Mouse (Mus musculus) midbrain, postnatal 0 days (tissue): Measurements from ENCODE around the gene Ifna1. TPM values are rescaled to one million over a fixed set of nuclear protein-coding genes. Genes with fewer than 3 reads are reported as not detected.
"Not testable (repeated sequence)": the region's sequence is repeated elsewhere in the genome, so short reads cannot be mapped to it uniquely, and the experiment has no call there.

Experiments used
- ATAC-seq: fragments of 200-750 bp; cut with Nextera tagmentation; 2 replicates; pipeline ENCODE4 v1.8.0; 2017; ENCODE audit warnings: moderate number of reproducible peaks, mild to moderate bottlenecking, moderate TSS enrichment, moderate library complexity; ENCODE audit not compliant: low FRiP score
- DNase-seq: peaks from one replicate; pipeline ENCODE4 v3.0.0-alpha.2; 2015; ENCODE audit warnings: low spot score
- H3K27ac ChIP-seq: fragments of 300-500 bp; sonication (generic); 2 replicates; pipeline ENCODE4 v1.5.1; 2014; ENCODE audit warnings: low read depth, mild to moderate bottlenecking, low read length, mixed read lengths
- H3K27me3 ChIP-seq: fragments of 300-500 bp; sonication (generic); 2 replicates; pipeline ENCODE4 v1.6.1; 2014; ENCODE audit warnings: low read length, control low read depth, mixed read lengths; ENCODE audit not compliant: insufficient read depth
- H3K36me3 ChIP-seq: fragments of 300-500 bp; sonication (generic); 2 replicates; pipeline ENCODE4 v1.6.1; 2014; ENCODE audit warnings: low read length, control low read depth, mixed read lengths; ENCODE audit not compliant: insufficient read depth
- H3K4me1 ChIP-seq: fragments of 300-500 bp; sonication (generic); 2 replicates; pipeline ENCODE4 v1.6.1; 2014; ENCODE audit warnings: mild to moderate bottlenecking, control low read depth, antibody characterized with exemption, low read length, mixed read lengths; ENCODE audit not compliant: insufficient read depth
- H3K4me2 ChIP-seq: fragments of 300-500 bp; sonication (generic); 2 replicates; pipeline ENCODE4 v1.6.1; 2014; ENCODE audit warnings: low read depth, mild to moderate bottlenecking, low read length, mixed read lengths; ENCODE audit not compliant: poor library complexity, severe bottlenecking
- H3K4me3 ChIP-seq: fragments of 300-500 bp; sonication (generic); 2 replicates; pipeline ENCODE4 v1.5.1; 2014; ENCODE audit warnings: low read depth, mild to moderate bottlenecking, low read length, moderate library complexity
- H3K9ac ChIP-seq: fragments of 300-500 bp; sonication (generic); replicated peaks from 2 replicates; pipeline ENCODE4 v1.6.1; 2014; ENCODE audit warnings: mild to moderate bottlenecking, low read length, moderate library complexity, mixed read lengths; ENCODE audit not compliant: poor library complexity, severe bottlenecking
- H3K9me3 ChIP-seq: fragments of 300-500 bp; sonication (generic); 2 replicates; pipeline ENCODE4 v1.6.1; 2016; ENCODE audit warnings: low read length, control low read depth
- CTCF ChIP-seq: IDR thresholded peaks from 2 replicates; pipeline ENCODE4 v1.5.1; 2016; ENCODE audit warnings: antibody characterized with exemption, mild to moderate bottlenecking
- WGBS: fragments of 180-500 bp; shearing (Covaris S2); extraction: QIAGEN DNeasy Blood & Tissue Kit; methylation state at CpG from one replicate; pipeline ENCODE4 v1.1.7; 2014; 5-methylcytosine and 5-hydroxymethylcytosine counted together
- polyA plus RNA-seq: library from polyadenylated mRNA; unstranded; fragments of >200 nt; fragmentation: Nextera tagmentation; extraction: Ambion mirVana; gene quantifications from 2 replicates; pipeline ENCODE4 v1.2.1, GENCODE M21; 2015
- total RNA-seq: library from RNA; depleted of rRNA; stranded (reverse); fragments of >200 nt; gene quantifications from 2 replicates; pipeline ENCODE4 v1.2.3, GENCODE M21; 2014

Ifna1 gene
- total and polyA plus RNA-seq, 2 experiments from 2014 or later, result not detected

DNA sequence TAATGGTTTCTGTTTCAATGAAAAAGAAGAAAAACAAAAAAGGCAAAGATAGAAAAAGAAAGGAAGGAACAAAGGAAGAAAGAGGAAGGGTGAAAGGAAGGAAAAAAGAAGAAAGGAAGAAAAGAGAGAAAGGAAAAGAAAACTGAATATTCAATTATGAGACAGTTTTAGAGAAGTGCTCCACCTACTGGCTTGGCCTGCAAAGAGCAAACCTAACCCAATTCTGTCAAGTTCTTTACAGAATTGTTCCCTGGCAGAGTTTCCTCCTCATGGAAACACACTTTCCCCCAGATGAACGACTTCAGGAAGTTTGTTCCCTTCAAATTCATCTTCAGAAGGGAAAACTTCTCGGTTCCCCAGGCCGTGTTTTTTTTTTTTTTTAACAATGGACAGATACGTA, 26.9 kb upstream of the Ifna1 start:
- DNase-seq (peak; percentile 42), ATAC-seq (no peak)

DNA sequence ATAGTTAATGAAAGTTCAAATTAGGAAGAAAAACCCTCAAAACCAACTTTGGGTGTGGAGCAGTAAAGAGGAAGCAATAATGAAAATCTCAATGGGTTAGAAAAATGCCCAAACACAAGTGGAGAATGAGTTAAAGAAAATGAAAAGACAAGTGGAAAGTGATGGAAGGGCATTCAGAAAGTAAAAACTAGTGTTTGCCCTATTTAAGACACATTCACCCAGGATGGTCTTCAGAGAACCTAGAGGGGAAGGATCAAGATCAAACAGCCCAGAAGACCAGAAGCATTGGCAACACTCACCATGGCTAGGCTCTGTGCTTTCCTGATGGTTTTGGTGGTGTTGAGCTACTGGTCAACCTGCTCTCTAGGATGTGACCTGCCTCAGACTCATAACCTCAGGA, 22.8 kb upstream of the Ifna1 start, which contains the start of gene Ifna6:
TSS of gene Ifna6 (plus strand) at position 301 of the 400 bp plus-strand sequence.
- H3K4me3 ChIP-seq, H3K27me3 ChIP-seq, ATAC-seq, H3K9me3 ChIP-seq, H3K4me2 ChIP-seq, DNase-seq, H3K4me1 ChIP-seq, H3K9ac ChIP-seq, H3K36me3 ChIP-seq, H3K27ac ChIP-seq: not testable (repeated sequence)

More for the DNA sequence above, 26.9 kb upstream of the Ifna1 start:
- Histone ChIP-seq H3K27me3 (no peaks in the 10 kb centered on the region), H3K36me3 (no peaks in the 10 kb centered on the region), H3K9me3 (no peaks in the 10 kb centered on the region), H3K4me2 (no peak overlapping the region), H3K27ac (no peak overlapping the region), H3K4me1 (no peaks in the 10 kb centered on the region), H3K9ac (no peak overlapping the region), H3K4me3 (no peak overlapping the region)
- WGBS, result 18% methylated on average over 4 of the region's 4 CpGs
- peak; percentile 75 for TF ChIP-seq CTCF

DNA sequence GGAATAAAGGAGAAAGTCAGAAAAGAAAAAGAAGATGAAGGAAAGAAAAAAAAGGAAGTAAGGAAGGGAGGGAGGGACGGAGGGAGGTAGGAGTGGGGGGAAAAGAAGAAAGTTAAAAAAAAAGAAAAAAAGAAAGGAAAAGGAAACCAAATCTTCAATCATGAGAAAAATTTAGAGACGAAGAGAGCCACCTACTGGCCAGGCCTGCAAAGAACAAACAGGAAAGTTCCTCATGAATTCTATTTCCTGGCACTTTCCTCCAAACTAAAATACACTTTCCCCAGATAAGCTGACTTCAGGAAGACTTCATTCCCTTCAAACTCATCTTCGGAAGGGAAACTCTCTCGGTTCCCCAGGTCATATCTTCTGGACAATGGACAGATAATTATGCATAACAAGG, 19.4 kb upstream of the Ifna1 start:
- no peak for ATAC-seq
- DNase-seq, result peak; percentile 17
- H3K4me2 ChIP-seq, result no peak overlapping the region
- H3K9me3 ChIP-seq, result no peaks in the 10 kb centered on the region
- TF ChIP-seq CTCF, result peak; percentile 74
- H3K27ac ChIP-seq, result no peak overlapping the region
- H3K36me3 ChIP-seq, result no peaks in the 10 kb centered on the region
- no peak overlapping the region for H3K9ac ChIP-seq
- WGBS, result 19% methylated on average over 4 of the region's 4 CpGs
- H3K4me1 ChIP-seq, result no peaks in the 10 kb centered on the region
- H3K27me3 ChIP-seq, result no peaks in the 10 kb centered on the region
- H3K4me3 ChIP-seq, result no peak overlapping the region

DNA sequence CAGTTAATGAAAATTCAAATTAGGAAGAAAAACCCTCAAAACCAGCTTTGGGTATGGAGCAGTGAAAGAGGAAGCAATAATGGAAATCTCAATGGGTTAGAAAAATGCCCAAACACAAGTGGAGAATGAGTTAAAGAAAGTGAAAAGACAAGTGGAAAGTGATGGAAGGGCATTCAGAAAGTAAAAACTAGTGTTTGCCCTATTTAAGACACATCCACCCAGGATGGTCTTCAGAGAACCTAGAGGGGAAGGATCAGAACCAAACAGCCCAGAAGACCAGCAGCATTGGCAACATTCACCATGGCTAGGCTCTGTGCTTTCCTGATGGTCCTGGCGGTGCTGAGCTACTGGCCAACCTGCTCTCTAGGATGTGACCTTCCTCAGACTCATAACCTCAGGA, 14.7 kb upstream of the Ifna1 start, which contains the start of gene Ifna5:
TSS of gene Ifna5 (plus strand) at position 301 of the 400 bp plus-strand sequence.
- H3K4me3 ChIP-seq, H3K27ac ChIP-seq, H3K36me3 ChIP-seq, H3K9ac ChIP-seq, H3K27me3 ChIP-seq, H3K4me1 ChIP-seq, ATAC-seq, DNase-seq, H3K9me3 ChIP-seq, H3K4me2 ChIP-seq: not testable (repeated sequence)
- 73% methylated on average over 1 of the region's 1 CpGs for WGBS

DNA sequence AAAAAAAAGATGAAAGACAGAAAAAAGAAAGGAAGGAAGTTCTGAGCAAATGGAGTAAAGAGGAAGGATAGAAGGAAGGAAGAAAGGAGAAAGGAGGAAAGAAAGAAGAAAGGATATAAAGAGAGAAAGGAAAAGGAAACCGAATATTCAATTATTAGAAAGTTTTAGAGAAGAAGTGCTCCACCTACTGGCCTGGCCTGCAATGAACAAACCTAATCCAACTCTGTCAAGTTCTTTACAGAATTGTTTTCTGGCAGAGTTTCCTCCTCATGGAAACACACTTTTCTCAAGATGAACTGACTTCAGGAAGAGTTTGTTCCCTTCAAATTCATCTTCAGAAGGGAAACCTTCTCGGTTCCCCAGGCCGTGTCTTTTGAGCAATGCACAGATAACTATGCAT, 11.1 kb upstream of the Ifna1 start:
- 53% methylated on average over 3 of the region's 3 CpGs for WGBS
- H3K27me3 ChIP-seq, result no peaks in the 10 kb centered on the region
- no peak overlapping the region for H3K4me2 ChIP-seq
- no peaks in the 10 kb centered on the region for H3K4me1 ChIP-seq
- DNase-seq (peak; percentile 21), ATAC-seq (no peak)
- H3K27ac ChIP-seq, result no peak overlapping the region
- no peaks in the 10 kb centered on the region for H3K9me3 ChIP-seq
- H3K36me3 ChIP-seq, result no peaks in the 10 kb centered on the region
- no peak overlapping the region for H3K4me3 ChIP-seq
- TF ChIP-seq CTCF, result peak; percentile 71
- no peak overlapping the region for H3K9ac ChIP-seq

DNA sequence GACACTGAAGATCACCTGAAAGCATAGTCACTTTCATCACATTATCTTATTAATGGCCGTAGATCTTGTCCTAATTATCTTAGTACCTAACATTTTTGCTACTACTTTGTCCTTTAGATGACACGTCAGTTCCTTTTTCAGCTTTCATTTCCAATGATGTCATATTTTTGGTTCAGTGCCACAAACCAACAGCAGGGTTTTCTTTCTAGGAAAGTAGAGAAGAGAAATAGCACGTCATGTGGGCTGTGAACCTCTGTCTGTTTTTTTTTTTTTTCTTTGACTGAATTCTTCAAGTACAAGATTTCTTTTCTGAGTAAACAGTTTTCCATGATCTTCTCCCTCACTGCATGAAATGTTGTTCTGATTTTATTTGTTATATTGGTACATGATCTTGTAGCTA, 9.8 kb upstream of the Ifna1 start:
- no peak for TF ChIP-seq CTCF
- Histone ChIP-seq H3K9me3 (no peaks in the 10 kb centered on the region), H3K4me1 (no peaks in the 10 kb centered on the region), H3K4me3 (no peak overlapping the region), H3K4me2 (no peak overlapping the region), H3K9ac (no peak overlapping the region), H3K27ac (no peak overlapping the region), H3K36me3 (no peaks in the 10 kb centered on the region), H3K27me3 (no peaks in the 10 kb centered on the region)
- DNase-seq (no peak), ATAC-seq (no peak)
- WGBS, result 86% methylated on average over 3 of the region's 3 CpGs
